Mouse (Mus musculus): Measurements from ENCODE around the gene Hddc2. TPM values are rescaled to one million over a fixed set of nuclear protein-coding genes. Genes with fewer than 3 reads are reported as not detected.
A peak's percentile ranks its signal among the peaks of the same experiment; 100 is the strongest.

Hddc2 gene
- 9.2 and 9.4 TPM in 2 replicates for polyA plus RNA-seq (2015; fragmentation: Nextera tagmentation; extraction: Ambion mirVana)

DNA sequence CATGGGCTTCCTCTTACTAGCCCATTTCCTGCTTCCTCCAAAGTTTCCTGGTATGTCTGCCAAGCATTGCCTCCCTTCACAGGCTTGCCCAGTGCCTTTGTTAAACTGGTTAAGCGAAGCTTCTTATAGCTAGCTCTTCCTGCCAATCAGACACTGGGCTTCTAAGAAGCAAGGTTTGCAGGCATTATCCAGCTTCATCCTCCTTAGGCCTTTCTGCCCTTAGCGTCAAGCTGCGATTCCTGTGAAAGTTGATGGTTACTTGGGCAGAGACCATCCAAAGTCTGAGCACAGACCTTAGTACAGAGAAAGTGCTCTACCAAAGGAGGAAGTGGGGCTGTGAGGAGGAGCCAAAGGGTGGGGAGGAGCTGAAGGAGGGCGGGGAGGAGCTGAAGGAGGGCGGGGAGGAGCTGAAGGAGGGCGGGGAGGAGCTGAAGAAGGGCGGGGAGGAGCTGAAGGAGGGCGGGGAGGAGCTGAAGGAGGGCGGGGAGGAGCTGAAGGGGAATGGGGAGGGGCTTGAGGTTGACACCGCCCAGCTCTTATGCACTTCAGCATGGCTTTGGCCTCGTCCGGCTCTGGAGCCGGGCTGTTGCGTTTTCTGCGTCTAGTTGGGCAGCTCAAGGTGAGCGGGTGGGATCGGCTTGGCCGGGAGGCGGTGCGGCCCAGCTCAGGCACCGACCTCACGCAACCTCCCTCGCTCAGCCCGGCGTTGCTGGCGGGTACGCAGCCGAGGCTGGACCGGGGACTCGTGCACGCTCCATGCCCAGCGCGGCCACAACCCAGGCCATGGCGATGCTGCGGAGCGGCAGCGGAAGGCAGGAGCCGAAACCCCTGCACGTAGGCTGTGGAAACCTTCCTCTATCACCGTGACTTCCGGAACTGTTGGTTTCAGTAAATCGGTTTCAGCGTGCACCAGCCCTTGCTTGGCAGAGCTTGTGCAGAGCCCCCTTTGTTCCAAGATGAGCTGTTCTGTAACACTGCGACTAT, at the start of gene Hddc2:
Gene Hddc2, plus strand, starts transcription at position 519 of the 984 bp plus-strand sequence.
- peak; percentile 91 for ATAC-seq (ENCODE audit: low read depth)
- Histone ChIP-seq H3K4me1 (ENCODE audit: control insufficient read depth, low read depth, low read length) (peaks cover 4% of the 10 kb centered on the region), H3K4me3 (ENCODE audit: low read depth, low read length) (peak within 1 kb of the TSS; percentile 72), H3K27ac (ENCODE audit: low read length) (peak within 1 kb of the TSS; percentile 61; the same call in 1 of the 2 replicates), H3K36me3 (ENCODE audit: control insufficient read depth, insufficient read depth) (no peaks in the 10 kb centered on the region; the same call in 1 of the 2 replicates), H3K9me3 (replicated peaks; ENCODE audit: control insufficient read depth, low read length) (no peaks in the 10 kb centered on the region), H3K4me2 (ENCODE audit: low read depth, low read length) (peak within 1 kb of the TSS; percentile 85), H3K27me3 (ENCODE audit: control insufficient read depth, insufficient read depth, low read depth, low read length) (no peaks in the 10 kb centered on the region), H3K9ac (ENCODE audit: low read depth, low read length) (peak within 1 kb of the TSS; percentile 68)
- 3% methylated on average over 41 of the region's 44 CpGs for WGBS (ENCODE audit: insufficient replicate concordance)

GRCm38 (mm10) chr10:31272738-31273137, 40.4 kb upstream of the Hddc2 start:
- no peaks in the 10 kb centered on the region for H3K27me3 ChIP-seq (ENCODE audit: control insufficient read depth, insufficient read depth, low read depth, low read length)
- H3K4me2 ChIP-seq (ENCODE audit: low read depth, low read length), result no peak overlapping the region
- no peaks in the 10 kb centered on the region for H3K4me1 ChIP-seq (ENCODE audit: control insufficient read depth, low read depth, low read length)
- ATAC-seq (ENCODE audit: low read depth), result no peak
- H3K36me3 ChIP-seq (ENCODE audit: control insufficient read depth, insufficient read depth), result no peaks in the 10 kb centered on the region
- H3K27ac ChIP-seq (ENCODE audit: low read length), result no peak overlapping the region
- WGBS (ENCODE audit: insufficient replicate concordance), result 40% methylated on average over 2 of the region's 2 CpGs
- no peak overlapping the region for H3K9ac ChIP-seq (ENCODE audit: low read depth, low read length)
- H3K4me3 ChIP-seq (ENCODE audit: low read depth, low read length), result no peak overlapping the region
- H3K9me3 ChIP-seq (replicated peaks; ENCODE audit: control insufficient read depth, low read length), result no peaks in the 10 kb centered on the region

GRCm38 (mm10) chr10:31273171-31273570, 40.0 kb upstream of the Hddc2 start:
- no peaks in the 10 kb centered on the region for H3K36me3 ChIP-seq (ENCODE audit: control insufficient read depth, insufficient read depth)
- no peak overlapping the region for H3K4me3 ChIP-seq (ENCODE audit: low read depth, low read length)
- no peaks in the 10 kb centered on the region for H3K4me1 ChIP-seq (ENCODE audit: control insufficient read depth, low read depth, low read length)
- H3K9ac ChIP-seq (ENCODE audit: low read depth, low read length), result no peak overlapping the region
- ATAC-seq (ENCODE audit: low read depth), result no peak
- no peaks in the 10 kb centered on the region for H3K9me3 ChIP-seq (replicated peaks; ENCODE audit: control insufficient read depth, low read length)
- H3K27ac ChIP-seq (ENCODE audit: low read length), result no peak overlapping the region
- 52% methylated on average over 1 of the region's 1 CpGs for WGBS (ENCODE audit: insufficient replicate concordance)
- H3K27me3 ChIP-seq (ENCODE audit: control insufficient read depth, insufficient read depth, low read depth, low read length), result no peaks in the 10 kb centered on the region
- H3K4me2 ChIP-seq (ENCODE audit: low read depth, low read length), result no peak overlapping the region

- ATAC-seq (ENCODE audit: low read depth), result no peak
- Histone ChIP-seq H3K4me2 (ENCODE audit: low read depth, low read length) (no peak overlapping the region), H3K9me3 (replicated peaks; ENCODE audit: control insufficient read depth, low read length) (no peaks in the 10 kb centered on the region), H3K27me3 (ENCODE audit: control insufficient read depth, insufficient read depth, low read depth, low read length) (no peaks in the 10 kb centered on the region), H3K4me3 (ENCODE audit: low read depth, low read length) (no peak overlapping the region), H3K9ac (ENCODE audit: low read depth, low read length) (no peak overlapping the region), H3K36me3 (ENCODE audit: control insufficient read depth, insufficient read depth) (no peaks in the 10 kb centered on the region), H3K27ac (ENCODE audit: low read length) (no peak overlapping the region), H3K4me1 (ENCODE audit: control insufficient read depth, low read depth, low read length) (no peaks in the 10 kb centered on the region)
Observed at GRCm38 (mm10) chr10:31287787-31288186, 25.4 kb upstream of the Hddc2 start.

- ATAC-seq (ENCODE audit: low read depth), result no peak
- WGBS (ENCODE audit: insufficient replicate concordance), result 59% methylated on average over 4 of the region's 4 CpGs
- Histone ChIP-seq H3K4me2 (ENCODE audit: low read depth, low read length) (no peak overlapping the region), H3K9ac (ENCODE audit: low read depth, low read length) (no peak overlapping the region), H3K9me3 (replicated peaks; ENCODE audit: control insufficient read depth, low read length) (no peaks in the 10 kb centered on the region), H3K36me3 (ENCODE audit: control insufficient read depth, insufficient read depth) (no peaks in the 10 kb centered on the region), H3K27ac (ENCODE audit: low read length) (no peak overlapping the region), H3K27me3 (ENCODE audit: control insufficient read depth, insufficient read depth, low read depth, low read length) (no peaks in the 10 kb centered on the region), H3K4me3 (ENCODE audit: low read depth, low read length) (no peak overlapping the region), H3K4me1 (ENCODE audit: control insufficient read depth, low read depth, low read length) (no peaks in the 10 kb centered on the region)
Observed at GRCm38 (mm10) chr10:31288697-31289390, 24.3 kb upstream of the Hddc2 start.

- 41% methylated on average over 5 of the region's 5 CpGs for WGBS (ENCODE audit: insufficient replicate concordance)
- no peak overlapping the region for H3K27ac ChIP-seq (ENCODE audit: low read length)
- no peaks in the 10 kb centered on the region for H3K9me3 ChIP-seq (replicated peaks; ENCODE audit: control insufficient read depth, low read length)
- H3K9ac ChIP-seq (ENCODE audit: low read depth, low read length), result no peak overlapping the region
- no peak overlapping the region for H3K4me2 ChIP-seq (ENCODE audit: low read depth, low read length)
- ATAC-seq (ENCODE audit: low read depth), result no peak
- H3K4me1 ChIP-seq (ENCODE audit: control insufficient read depth, low read depth, low read length), result no peaks in the 10 kb centered on the region
- H3K36me3 ChIP-seq (ENCODE audit: control insufficient read depth, insufficient read depth), result no peaks in the 10 kb centered on the region
- H3K4me3 ChIP-seq (ENCODE audit: low read depth, low read length), result no peak overlapping the region
- no peaks in the 10 kb centered on the region for H3K27me3 ChIP-seq (ENCODE audit: control insufficient read depth, insufficient read depth, low read depth, low read length)
Observed at GRCm38 (mm10) chr10:31295705-31296104, 17.5 kb upstream of the Hddc2 start.

- no peaks in the 10 kb centered on the region for H3K27me3 ChIP-seq (ENCODE audit: control insufficient read depth, insufficient read depth, low read depth, low read length)
- H3K4me2 ChIP-seq (ENCODE audit: low read depth, low read length), result no peak overlapping the region
- no peak overlapping the region for H3K27ac ChIP-seq (ENCODE audit: low read length)
- no peak for ATAC-seq (ENCODE audit: low read depth)
- WGBS (ENCODE audit: insufficient replicate concordance), result 18% methylated on average over 1 of the region's 1 CpGs
- no peaks in the 10 kb centered on the region for H3K36me3 ChIP-seq (ENCODE audit: control insufficient read depth, insufficient read depth)
- no peak overlapping the region for H3K4me3 ChIP-seq (ENCODE audit: low read depth, low read length)
- no peak overlapping the region for H3K9ac ChIP-seq (ENCODE audit: low read depth, low read length)
- no peaks in the 10 kb centered on the region for H3K4me1 ChIP-seq (ENCODE audit: control insufficient read depth, low read depth, low read length)
- no peaks in the 10 kb centered on the region for H3K9me3 ChIP-seq (replicated peaks; ENCODE audit: control insufficient read depth, low read length)
Observed at GRCm38 (mm10) chr10:31296458-31296857, 16.7 kb upstream of the Hddc2 start.

DNA sequence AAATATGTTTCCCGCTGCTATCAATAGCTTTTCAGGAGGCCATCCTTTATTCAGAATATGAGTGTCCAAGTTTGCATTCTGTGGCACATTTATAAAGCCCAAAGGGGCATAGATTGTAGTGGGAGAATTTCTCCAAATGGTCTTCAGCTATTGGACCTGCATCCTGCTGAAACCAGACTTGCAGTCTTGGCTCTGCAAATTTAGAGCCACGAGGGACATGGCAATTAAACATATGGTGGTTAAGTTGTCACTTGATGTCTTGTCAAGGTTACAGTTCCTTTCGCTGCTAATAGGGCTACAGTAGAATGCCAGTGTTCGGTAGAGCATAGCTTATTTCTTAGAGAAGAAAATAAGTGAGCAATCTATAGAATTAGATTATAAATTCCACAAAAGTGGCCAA, 16.1 kb upstream of the Hddc2 start:
- WGBS (ENCODE audit: insufficient replicate concordance), result 53% methylated on average over 4 of the region's 4 CpGs
- H3K4me3 ChIP-seq (ENCODE audit: low read depth, low read length), result no peak overlapping the region
- H3K9ac ChIP-seq (ENCODE audit: low read depth, low read length), result no peak overlapping the region
- H3K4me2 ChIP-seq (ENCODE audit: low read depth, low read length), result no peak overlapping the region
- H3K4me1 ChIP-seq (ENCODE audit: control insufficient read depth, low read depth, low read length), result no peaks in the 10 kb centered on the region
- no peak overlapping the region for H3K27ac ChIP-seq (ENCODE audit: low read length)
- H3K9me3 ChIP-seq (replicated peaks; ENCODE audit: control insufficient read depth, low read length), result no peaks in the 10 kb centered on the region
- no peak for ATAC-seq (ENCODE audit: low read depth)
- H3K27me3 ChIP-seq (ENCODE audit: control insufficient read depth, insufficient read depth, low read depth, low read length), result no peaks in the 10 kb centered on the region
- no peaks in the 10 kb centered on the region for H3K36me3 ChIP-seq (ENCODE audit: control insufficient read depth, insufficient read depth)

DNA sequence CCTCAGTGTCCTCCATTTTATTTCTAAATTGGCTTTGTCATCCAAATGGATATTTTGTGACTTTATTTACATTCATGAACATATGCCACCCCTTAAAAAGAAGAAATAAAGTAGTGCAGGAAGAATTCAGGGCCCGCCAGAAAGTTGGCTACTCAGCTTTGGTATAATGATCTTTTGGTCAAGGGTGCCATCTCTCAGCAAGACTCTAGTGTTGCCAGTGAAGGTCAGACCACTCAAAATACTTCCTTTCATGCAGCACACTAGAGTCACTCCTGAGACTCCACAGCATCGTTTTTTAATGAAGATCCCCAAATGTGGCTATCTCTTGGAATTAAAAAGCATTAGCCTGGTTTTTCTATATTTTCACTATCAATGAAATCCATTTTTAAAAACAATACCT, 14.9 kb upstream of the Hddc2 start:
- Histone ChIP-seq H3K4me1 (ENCODE audit: control insufficient read depth, low read depth, low read length) (no peaks in the 10 kb centered on the region), H3K36me3 (ENCODE audit: control insufficient read depth, insufficient read depth) (no peaks in the 10 kb centered on the region), H3K4me2 (ENCODE audit: low read depth, low read length) (no peak overlapping the region), H3K27me3 (ENCODE audit: control insufficient read depth, insufficient read depth, low read depth, low read length) (no peaks in the 10 kb centered on the region), H3K9me3 (replicated peaks; ENCODE audit: control insufficient read depth, low read length) (no peaks in the 10 kb centered on the region), H3K4me3 (ENCODE audit: low read depth, low read length) (no peak overlapping the region), H3K27ac (ENCODE audit: low read length) (no peak overlapping the region), H3K9ac (ENCODE audit: low read depth, low read length) (no peak overlapping the region)
- ATAC-seq (ENCODE audit: low read depth), result no peak
- WGBS (ENCODE audit: insufficient replicate concordance), result 45% methylated on average over 2 of the region's 2 CpGs

All from liver, embryonic 16.5 days (tissue).